Mouse (Mus musculus) CH12.LX (cell line): ENCODE data around the gene Suds3.

Source experiments
- CTCF ChIP-seq, 2 experiments: IDR thresholded peaks in 1 of 2; conservative IDR thresholded peaks in 1 of 2; 2 replicates each; pipeline ENCODE4 v1.5.1; 2011 to 2012; ENCODE audit warnings: low read depth in 2 of 2, low read length in 2 of 2, improper control_type of control experiment in 1 of 2, inconsistent platforms in 1 of 2, mild to moderate bottlenecking in 1 of 2, moderate library complexity in 1 of 2
- E2F4 ChIP-seq: IDR thresholded peaks from 2 replicates; pipeline ENCODE4 v1.6.1; 2011; ENCODE audit warnings: low read depth, low read length, improper control_type of control experiment; ENCODE audit not compliant: insufficient replicate concordance
- EP300 ChIP-seq: IDR thresholded peaks from 2 replicates; pipeline ENCODE4 v1.6.1; 2011; ENCODE audit warnings: low read length, improper control_type of control experiment
- GABPA ChIP-seq: IDR thresholded peaks from 2 replicates; pipeline ENCODE4 v1.6.1; 2012; ENCODE audit warnings: low read depth, low read length, improper control_type of control experiment, inconsistent platforms; ENCODE audit not compliant: insufficient replicate concordance
- KAT2A ChIP-seq: IDR thresholded peaks from 2 replicates; pipeline ENCODE4 v1.6.1; 2012; ENCODE audit warnings: low read length, improper control_type of control experiment, inconsistent platforms; ENCODE audit not compliant: insufficient replicate concordance
- MAFK ChIP-seq: IDR thresholded peaks from 2 replicates; pipeline ENCODE4 v1.6.1; 2011; ENCODE audit warnings: low read length, improper control_type of control experiment; ENCODE audit not compliant: insufficient replicate concordance
- MAZ ChIP-seq: IDR thresholded peaks from 2 replicates; pipeline ENCODE4 v1.6.1; 2012; ENCODE audit warnings: low read depth, mild to moderate bottlenecking, inconsistent platforms, low read length, improper control_type of control experiment, moderate library complexity
- POLR2A ChIP-seq: IDR thresholded peaks from 2 replicates; pipeline ENCODE4 v1.6.1; 2011; ENCODE audit warnings: low read depth, mild to moderate bottlenecking, improper control_type of control experiment, low read length
- POLR2AphosphoS2 ChIP-seq: IDR thresholded peaks from 2 replicates; pipeline ENCODE4 v1.6.1; 2011; ENCODE audit warnings: low read depth, low read length, improper control_type of control experiment
- RCOR1 ChIP-seq: conservative IDR thresholded peaks from 2 replicates; pipeline ENCODE4 v1.6.1; 2012; ENCODE audit warnings: low read depth, mild to moderate bottlenecking, inconsistent platforms, low read length, improper control_type of control experiment
- SMC3 ChIP-seq: IDR thresholded peaks from 2 replicates; pipeline ENCODE4 v1.6.1; 2011; ENCODE audit warnings: low read depth, low read length, improper control_type of control experiment

GRCm38 (mm10) chr5:117049940-117050339 lies 66.0 kb downstream of the Suds3 start:
- TF ChIP-seq CTCF (conservative IDR thresholded peaks at IDR 0.05 in 1 of 2, IDR thresholded peaks at IDR 0.05 in 1 of 2; ENCODE audit: low read depth in 2 of 2, low read length in 2 of 2) (no peak), E2F4 (no peak), KAT2A (no peak), RCOR1 (no peak), GABPA (no peak), MAFK (no peak), MAZ (no peak), POLR2AphosphoS2 (no peak), EP300 (no peak), POLR2A (no peak), SMC3 (no peak)
